Mouse (Mus musculus) neural tube, embryonic 11.5 days (tissue): ENCODE data around the gene Vwa8. TPM values are rescaled to one million over a fixed set of nuclear protein-coding genes. Genes with fewer than 3 reads are reported as not detected.

ENCODE experiments used
- ATAC-seq: fragments of 200-750 bp; cut with Nextera tagmentation; 2 replicates; pipeline ENCODE4 v1.8.0; 2017; ENCODE audit warnings: moderate number of reproducible peaks, mild to moderate bottlenecking, moderate TSS enrichment, moderate library complexity; ENCODE audit not compliant: insufficient read depth, low FRiP score, low TSS enrichment
- DNase-seq: peaks from one replicate; pipeline ENCODE4 v3.0.0-alpha.2; 2015; ENCODE audit warnings: low spot score
- H3K27ac ChIP-seq: fragments of 300-500 bp; sonication (generic); 2 replicates; pipeline ENCODE4 v1.5.1; 2014; ENCODE audit warnings: low read depth, mild to moderate bottlenecking, low read length
- H3K27me3 ChIP-seq: fragments of 300-500 bp; sonication (generic); 2 replicates; pipeline ENCODE4 v1.6.1; 2014; ENCODE audit warnings: mild to moderate bottlenecking, low read length, mixed read lengths; ENCODE audit not compliant: control insufficient read depth, insufficient read depth
- H3K36me3 ChIP-seq: fragments of 300-500 bp; sonication (generic); 2 replicates; pipeline ENCODE4 v1.6.1; 2014; ENCODE audit warnings: mild to moderate bottlenecking, low read length, moderate library complexity, mixed read lengths; ENCODE audit not compliant: control insufficient read depth, insufficient read depth
- H3K4me1 ChIP-seq: fragments of 300-500 bp; sonication (generic); 2 replicates; pipeline ENCODE4 v1.6.1; 2014; ENCODE audit warnings: low read length, mixed read lengths; ENCODE audit not compliant: control insufficient read depth, insufficient read depth
- H3K4me2 ChIP-seq: fragments of 300-500 bp; sonication (generic); 2 replicates; pipeline ENCODE4 v1.6.1; 2014; ENCODE audit warnings: low read depth, mild to moderate bottlenecking, moderate library complexity
- H3K4me3 ChIP-seq: fragments of 300-500 bp; sonication (generic); 2 replicates; pipeline ENCODE4 v1.5.1; 2014; ENCODE audit warnings: low read depth, low read length
- H3K9ac ChIP-seq: fragments of 300-500 bp; sonication (generic); 2 replicates; pipeline ENCODE4 v1.6.1; 2014; ENCODE audit warnings: mild to moderate bottlenecking, low read length
- H3K9me3 ChIP-seq: fragments of 300-500 bp; sonication (generic); 2 replicates; pipeline ENCODE4 v1.6.1; 2016; ENCODE audit warnings: low read length; ENCODE audit not compliant: control insufficient read depth
- WGBS: fragments of 180-500 bp; shearing (Covaris S2); extraction: QIAGEN DNeasy Blood & Tissue Kit; methylation state at CpG from one replicate; pipeline ENCODE4 v1.1.7; 2014; 5-methylcytosine and 5-hydroxymethylcytosine counted together
- polyA plus RNA-seq: library from polyadenylated mRNA; unstranded; fragments of >200 nt; fragmentation: Nextera tagmentation; extraction: Ambion mirVana; gene quantifications from 2 replicates; pipeline ENCODE4 v1.2.1, GENCODE M21; 2014

The Vwa8 gene
- polyA plus RNA-seq, 1 experiment from 2014 or later: 10.8 TPM

DNA sequence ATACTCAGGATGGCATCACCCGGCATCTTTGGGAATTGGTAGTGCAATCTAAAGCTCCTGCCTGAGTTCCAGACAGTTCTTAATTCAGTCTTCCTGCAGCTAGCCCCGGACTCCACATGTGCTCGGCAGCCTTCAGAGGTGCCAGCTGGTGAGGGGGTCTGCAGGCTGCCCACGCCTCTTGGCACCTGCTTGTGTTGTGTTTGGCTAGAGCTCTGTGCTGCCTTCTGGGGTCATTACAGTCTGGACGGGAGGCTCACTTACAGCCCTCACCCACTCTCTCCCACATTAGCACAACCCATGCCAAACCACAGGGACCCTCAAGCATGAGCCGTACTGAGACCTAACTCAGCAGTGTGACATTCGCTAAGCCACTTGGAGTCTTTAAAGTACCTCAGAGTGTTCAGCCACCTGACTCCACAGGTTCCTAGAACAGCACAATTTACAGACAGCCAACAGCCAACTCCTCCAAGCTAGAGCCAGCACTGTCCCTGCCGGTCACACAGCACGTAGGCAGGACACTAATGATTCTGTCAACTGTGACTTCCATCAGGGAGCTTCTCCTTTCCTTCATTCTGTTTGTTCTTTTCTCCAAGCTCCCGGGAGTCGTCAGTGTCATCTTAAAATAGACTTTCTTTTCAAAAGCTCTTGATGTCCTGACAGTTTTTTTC lies 336.3 kb downstream of the Vwa8 start:
- H3K27me3 ChIP-seq: no peaks in the 10 kb centered on the region
- H3K36me3 ChIP-seq: no peaks in the 10 kb centered on the region
- peaks cover under 1% of the 10 kb centered on the region; the same call in 1 of the 2 replicates for H3K4me1 ChIP-seq
- no peaks in the 10 kb centered on the region for H3K9me3 ChIP-seq
- H3K27ac ChIP-seq: no peak overlapping the region
- ATAC-seq (no peak), DNase-seq (no peak)
- H3K9ac ChIP-seq: no peak overlapping the region
- no peak overlapping the region for H3K4me3 ChIP-seq
- WGBS: 81% methylated on average over 11 of the region's 11 CpGs
- no peak overlapping the region for H3K4me2 ChIP-seq

DNA sequence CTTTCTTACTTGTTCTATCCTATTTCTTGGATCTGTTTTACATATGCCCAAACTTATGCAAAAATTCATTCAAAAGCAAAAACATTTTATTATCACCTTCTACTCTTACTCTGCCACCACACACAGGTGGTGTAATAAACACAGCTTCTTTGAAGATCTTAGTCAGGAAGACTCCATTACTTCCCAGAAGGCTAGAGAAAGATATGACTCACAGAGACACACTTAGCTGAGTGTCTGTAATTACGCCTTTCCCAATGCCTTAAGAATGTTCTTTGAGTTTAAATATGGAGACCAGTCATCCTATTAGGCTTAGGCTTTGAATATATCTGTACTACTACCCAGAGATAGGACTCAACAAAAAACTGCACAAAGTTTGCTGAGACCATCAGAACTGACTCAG lies 338.1 kb downstream of the Vwa8 start:
- Histone ChIP-seq H3K4me1 (no peaks in the 10 kb centered on the region), H3K4me3 (no peak overlapping the region), H3K9me3 (no peaks in the 10 kb centered on the region), H3K36me3 (no peaks in the 10 kb centered on the region), H3K4me2 (no peak overlapping the region), H3K27ac (no peak overlapping the region), H3K27me3 (no peaks in the 10 kb centered on the region), H3K9ac (no peak overlapping the region)
- no peak for DNase-seq
- ATAC-seq: no peak
- 94% methylated on average over 1 of the region's 1 CpGs for WGBS

DNA sequence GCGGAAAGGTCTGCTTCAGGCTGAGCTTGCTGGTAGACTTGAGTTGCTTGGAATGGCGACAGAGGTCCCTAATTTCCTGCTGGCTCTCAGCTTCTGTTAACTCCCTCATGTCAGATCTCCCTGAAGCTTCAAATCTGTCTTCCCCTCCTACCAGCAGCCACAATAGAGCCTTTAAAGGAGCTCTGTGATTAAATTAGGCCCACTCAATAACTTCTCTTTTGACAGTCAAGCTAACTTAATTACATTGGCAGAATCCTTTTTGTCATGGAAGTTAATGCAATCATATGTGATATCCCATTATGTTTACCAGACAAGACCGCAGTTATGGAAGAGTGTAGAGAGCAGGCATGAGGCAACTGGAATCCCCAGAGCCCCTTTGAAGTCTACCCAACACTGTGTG lies 347.9 kb downstream of the Vwa8 start:
- no peak for DNase-seq
- no peak for ATAC-seq
- 73% methylated on average over 3 of the region's 3 CpGs for WGBS
- no peak overlapping the region for H3K4me3 ChIP-seq
- no peaks in the 10 kb centered on the region for H3K9me3 ChIP-seq
- peaks cover 11% of the 10 kb centered on the region for H3K4me1 ChIP-seq
- H3K9ac ChIP-seq: no peak overlapping the region
- H3K36me3 ChIP-seq: no peaks in the 10 kb centered on the region
- H3K4me2 ChIP-seq: no peak overlapping the region
- H3K27ac ChIP-seq: no peak overlapping the region
- no peaks in the 10 kb centered on the region for H3K27me3 ChIP-seq

DNA sequence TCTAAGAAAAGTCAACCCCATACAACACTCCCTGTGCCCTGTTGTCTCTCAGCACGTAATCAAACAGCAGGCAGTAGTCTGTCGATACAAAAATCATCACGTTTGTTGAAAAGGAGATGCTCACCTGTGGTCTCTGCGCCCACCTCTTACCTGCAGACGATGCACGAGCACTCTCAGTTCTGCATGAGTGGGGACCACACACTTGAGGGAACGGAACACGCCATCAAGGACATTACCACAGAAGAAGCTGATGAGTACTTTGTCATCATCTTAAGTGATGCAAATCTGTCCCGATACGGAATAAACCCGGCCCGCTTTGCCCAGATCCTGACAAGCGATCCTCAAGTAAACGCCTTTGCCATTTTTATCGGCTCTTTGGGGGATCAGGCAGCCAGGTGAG lies 349.2 kb downstream of the Vwa8 start:
- Histone ChIP-seq H3K9me3 (no peaks in the 10 kb centered on the region), H3K36me3 (no peaks in the 10 kb centered on the region), H3K9ac (no peak overlapping the region), H3K27ac (no peak overlapping the region), H3K4me2 (no peak overlapping the region), H3K4me1 (peaks cover 16% of the 10 kb centered on the region), H3K27me3 (no peaks in the 10 kb centered on the region), H3K4me3 (no peak overlapping the region)
- WGBS: 97% methylated on average over 15 of the region's 15 CpGs
- DNase-seq (no peak), ATAC-seq (no peak)

DNA sequence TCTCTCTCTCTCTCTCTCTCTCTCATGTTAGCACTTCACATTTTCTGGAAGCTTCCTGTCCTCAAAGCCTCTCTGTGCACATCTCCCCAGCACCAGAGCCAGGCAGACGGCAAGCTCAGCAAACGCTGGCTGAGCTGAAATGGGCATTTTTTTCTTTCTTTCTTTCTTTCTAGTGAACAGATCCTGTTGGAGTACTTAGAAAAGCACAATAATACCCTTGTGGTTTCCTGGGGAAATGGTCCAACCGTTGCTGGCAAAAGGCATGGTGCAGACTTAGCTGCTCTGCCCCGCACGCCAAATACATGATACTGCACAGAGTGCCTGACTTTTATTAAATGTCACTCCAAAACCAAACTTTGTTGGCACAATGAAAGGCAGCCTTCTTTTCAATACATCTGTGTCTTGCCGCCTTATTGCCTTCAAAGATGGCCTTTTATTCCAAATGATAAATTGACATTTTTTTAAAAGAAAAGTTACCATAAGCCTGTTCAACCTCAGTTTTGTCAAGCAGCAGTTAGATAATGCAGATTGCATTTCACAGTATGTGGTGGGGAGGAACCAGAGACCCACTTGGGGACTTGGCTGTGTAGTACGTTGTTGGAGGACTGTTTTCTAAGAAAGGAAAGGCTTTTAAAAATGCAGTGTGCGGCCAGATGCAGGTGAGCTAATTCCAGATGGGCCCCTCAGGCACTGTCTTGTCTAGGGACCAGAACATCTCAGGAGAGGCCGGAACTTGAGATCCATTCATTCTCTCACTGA lies 351.5 kb downstream of the Vwa8 start:
- ATAC-seq (no peak), DNase-seq (no peak)
- Histone ChIP-seq H3K4me3 (no peak overlapping the region), H3K4me1 (peaks cover 19% of the 10 kb centered on the region), H3K9ac (peak overlapping the region; percentile 20; the same call in 1 of the 2 replicates), H3K4me2 (no peak overlapping the region), H3K36me3 (no peaks in the 10 kb centered on the region), H3K27ac (peak overlapping the region; percentile 39; the same call in 1 of the 2 replicates), H3K9me3 (no peaks in the 10 kb centered on the region), H3K27me3 (no peaks in the 10 kb centered on the region)
- 60% methylated on average over 9 of the region's 9 CpGs for WGBS

DNA sequence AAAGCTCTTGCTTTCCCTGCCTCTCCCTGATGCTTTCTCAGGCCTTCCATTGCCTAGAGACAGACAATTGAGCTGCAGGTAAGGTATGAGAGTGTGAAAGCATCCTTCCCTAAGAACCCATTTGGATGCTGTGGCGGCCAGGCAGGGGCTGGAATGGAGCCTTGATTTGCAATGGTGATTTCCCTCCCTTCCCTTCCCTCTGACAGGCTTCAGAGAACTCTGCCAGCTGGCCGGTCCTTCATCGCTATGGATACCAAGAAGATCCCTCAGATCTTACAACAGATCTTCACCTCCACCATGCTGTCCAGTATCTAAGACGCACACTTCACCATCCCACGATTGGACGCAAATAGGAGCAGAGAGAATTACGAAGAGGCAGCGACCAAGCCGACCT lies 352.0 kb downstream of the Vwa8 start:
- H3K4me3 ChIP-seq: no peak overlapping the region
- H3K36me3 ChIP-seq: no peaks in the 10 kb centered on the region
- H3K4me2 ChIP-seq: no peak overlapping the region
- ATAC-seq: no peak
- H3K4me1 ChIP-seq: peaks cover 19% of the 10 kb centered on the region
- WGBS: 81% methylated on average over 9 of the region's 9 CpGs
- no peaks in the 10 kb centered on the region for H3K9me3 ChIP-seq
- no peak for DNase-seq
- H3K27me3 ChIP-seq: no peaks in the 10 kb centered on the region
- peak overlapping the region; percentile 39; the same call in 1 of the 2 replicates for H3K27ac ChIP-seq
- no peak overlapping the region for H3K9ac ChIP-seq

DNA sequence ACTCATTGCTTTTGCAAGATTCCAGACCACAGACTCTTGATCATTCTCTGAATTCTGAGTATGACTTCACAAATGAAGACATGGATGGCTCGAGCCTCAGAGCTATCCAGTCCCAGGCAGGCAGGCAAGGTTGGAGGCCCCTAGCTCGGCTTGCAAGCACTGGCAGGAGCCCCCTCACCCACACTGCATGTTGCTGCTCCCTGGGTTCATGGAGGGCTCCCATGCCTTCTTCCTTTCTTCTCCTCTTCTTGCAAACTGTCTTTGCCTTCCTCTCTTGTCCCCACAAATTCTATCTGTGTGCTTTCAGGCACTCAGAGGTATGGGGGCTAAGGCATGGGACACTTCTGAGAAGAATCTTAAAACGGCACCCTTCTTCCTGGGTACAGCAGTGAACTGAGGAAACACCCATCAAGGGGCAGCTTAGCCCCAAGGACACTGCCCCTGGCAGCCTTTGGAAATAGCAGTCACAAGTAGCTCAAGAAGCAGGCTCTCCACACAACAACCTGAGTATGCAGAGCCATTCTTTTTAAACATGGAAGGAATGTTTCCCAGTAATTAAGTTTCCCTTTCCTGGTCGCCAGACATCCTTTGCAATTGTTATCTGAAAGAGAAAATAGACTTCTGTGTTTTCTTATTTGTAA lies 354.0 kb downstream of the Vwa8 start:
- peaks cover 19% of the 10 kb centered on the region for H3K4me1 ChIP-seq

DNA sequence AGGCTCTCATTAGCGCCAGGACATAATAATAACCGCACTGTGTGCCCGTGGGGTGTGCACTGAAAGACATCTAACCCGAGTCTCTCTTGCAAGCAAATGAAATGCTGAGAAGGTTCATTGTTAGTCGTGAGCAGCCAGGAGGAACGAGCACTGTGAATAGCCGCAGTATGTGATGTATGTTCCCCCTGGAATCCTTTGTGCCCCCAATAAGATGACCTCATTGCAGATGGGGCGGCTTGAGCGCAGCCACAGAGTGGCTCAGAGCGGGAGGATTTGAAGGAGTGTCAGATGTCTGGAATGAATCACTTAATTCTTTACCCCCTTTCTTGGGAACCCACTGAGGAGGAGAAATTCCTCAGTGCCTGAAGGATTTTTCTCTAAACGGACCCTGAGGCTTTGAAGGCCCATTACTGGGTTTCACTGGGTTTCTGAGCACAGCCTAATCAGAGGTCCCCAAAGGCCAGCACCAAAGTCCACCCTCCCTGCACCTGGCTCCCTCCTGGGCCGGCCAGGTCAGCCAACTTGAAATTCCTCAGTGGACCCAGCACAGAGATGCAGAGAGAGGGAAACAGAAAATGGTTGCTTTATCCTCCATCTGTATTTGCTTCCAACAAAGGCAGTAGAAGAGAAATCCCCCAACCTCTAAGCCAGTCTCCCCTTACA lies 354.8 kb downstream of the Vwa8 start:
- Histone ChIP-seq H3K27ac (peak overlapping the region; percentile 79), H3K36me3 (no peaks in the 10 kb centered on the region), H3K4me2 (no peak overlapping the region), H3K9ac (no peak overlapping the region), H3K27me3 (no peaks in the 10 kb centered on the region), H3K4me1 (peaks cover 19% of the 10 kb centered on the region), H3K9me3 (no peaks in the 10 kb centered on the region), H3K4me3 (no peak overlapping the region)
- DNase-seq: peak; percentile 80
- peak; percentile 95 for ATAC-seq
- WGBS: 7% methylated on average over 12 of the region's 12 CpGs

More for the DNA sequence above, 354.0 kb downstream of the Vwa8 start:
- ATAC-seq (0 out of 2 replicates have a peak, but pooled peaks have one; percentile 39), DNase-seq (peak; percentile 40)
- peak overlapping the region; percentile 42 for H3K9ac ChIP-seq
- H3K36me3 ChIP-seq: no peaks in the 10 kb centered on the region
- no peaks in the 10 kb centered on the region for H3K9me3 ChIP-seq
- peak overlapping the region; percentile 79 for H3K27ac ChIP-seq
- 54% methylated on average over 4 of the region's 4 CpGs for WGBS
- no peak overlapping the region for H3K4me2 ChIP-seq
- H3K4me3 ChIP-seq: no peak overlapping the region
- no peaks in the 10 kb centered on the region for H3K27me3 ChIP-seq
